Mouse (Mus musculus) MEL (cell line): ENCODE results near the gene Cwc25.

Experiments
- CTCF ChIP-seq, 3 experiments: IDR thresholded peaks in 2 of 3; conservative IDR thresholded peaks in 1 of 3; 2 replicates each; pipeline ENCODE4 v1.5.1; 2011 to 2012; ENCODE audit warnings: low read length in 3 of 3, low read depth in 2 of 3, mild to moderate bottlenecking in 2 of 3, improper control_type of control experiment in 1 of 3, inconsistent platforms in 1 of 3, mixed read lengths in 1 of 3, moderate library complexity in 1 of 3; ENCODE audit not compliant: control insufficient read depth in 1 of 3, insufficient read depth in 1 of 3, poor library complexity in 1 of 3, severe bottlenecking in 1 of 3
- MAFK ChIP-seq: IDR thresholded peaks from 2 replicates; pipeline ENCODE4 v1.6.1; 2011; ENCODE audit warnings: low read depth, mild to moderate bottlenecking, low read length, improper control_type of control experiment, borderline replicate concordance
- MAX ChIP-seq: IDR thresholded peaks from 2 replicates; pipeline ENCODE4 v1.6.1; 2011; ENCODE audit warnings: low read length, improper control_type of control experiment
- MAZ ChIP-seq: IDR thresholded peaks from 2 replicates; pipeline ENCODE4 v1.6.1; 2012; ENCODE audit warnings: low read depth, mild to moderate bottlenecking, inconsistent platforms, low read length, improper control_type of control experiment
- MYC ChIP-seq: IDR thresholded peaks from 2 replicates; pipeline ENCODE4 v1.6.1; 2011; ENCODE audit warnings: low read depth, mild to moderate bottlenecking, low read length, improper control_type of control experiment, moderate library complexity
- POLR2A ChIP-seq, 2 experiments: IDR thresholded peaks; 2 replicates each; pipeline ENCODE4 v1.6.1; 2011 to 2012; ENCODE audit warnings: low read length in 2 of 2, mild to moderate bottlenecking in 2 of 2, control low read depth in 1 of 2, improper control_type of control experiment in 1 of 2, low read depth in 1 of 2, moderate library complexity in 1 of 2; ENCODE audit not compliant: control insufficient read depth in 1 of 2, insufficient read depth in 1 of 2, poor library complexity in 1 of 2
- TCF12 ChIP-seq: IDR thresholded peaks from 2 replicates; pipeline ENCODE4 v1.6.1; 2014; ENCODE audit warnings: low read depth, mild to moderate bottlenecking, inconsistent platforms, low read length, improper control_type of control experiment, moderate library complexity
- UBTF ChIP-seq: IDR thresholded peaks from 2 replicates; pipeline ENCODE4 v1.6.1; 2012; ENCODE audit warnings: low read depth, mild to moderate bottlenecking, inconsistent platforms, low read length, improper control_type of control experiment, moderate library complexity, borderline replicate concordance; ENCODE audit not compliant: insufficient read depth
- ZMIZ1 ChIP-seq: IDR thresholded peaks from 2 replicates; pipeline ENCODE4 v1.6.1; 2012; ENCODE audit warnings: low read depth, mild to moderate bottlenecking, inconsistent platforms, low read length, improper control_type of control experiment, moderate library complexity

GRCm38 (mm10) chr11:97809235-97810121 is 43.1 kb upstream of the Cwc25 start:
- TF ChIP-seq CTCF (IDR thresholded peaks at IDR 0.05 in 2 of 3, conservative IDR thresholded peaks at IDR 0.05 in 1 of 3; ENCODE audit: control insufficient read depth in 1 of 3, insufficient read depth in 1 of 3, low read depth in 2 of 3, low read length in 3 of 3, poor library complexity in 1 of 3, severe bottlenecking in 1 of 3) (no peak), MAFK (no peak), ZMIZ1 (no peak), TCF12 (no peak), MAZ (no peak), UBTF (no peak), POLR2A (IDR thresholded peaks at IDR 0.05; ENCODE audit: control insufficient read depth in 1 of 2, insufficient read depth in 1 of 2, low read depth in 1 of 2, low read length in 2 of 2, poor library complexity in 1 of 2) (no peak), MAX (no peak), MYC (no peak)
